Mouse (Mus musculus) neural tube, embryonic 15.5 days (tissue): ENCODE results near the gene Heg1. TPM values are rescaled to one million over a fixed set of nuclear protein-coding genes. Genes with fewer than 3 reads are reported as not detected.

ENCODE experiments used
- ATAC-seq: fragments of 200-750 bp; cut with Nextera tagmentation; 2 replicates; pipeline ENCODE4 v1.8.0; 2017; ENCODE audit warnings: mild to moderate bottlenecking, moderate TSS enrichment, moderate library complexity; ENCODE audit not compliant: low FRiP score
- H3K27ac ChIP-seq: fragments of 300-500 bp; sonication (generic); replicated peaks from 2 replicates; pipeline ENCODE4 v1.5.1; 2015; ENCODE audit warnings: mild to moderate bottlenecking, inconsistent platforms
- H3K27me3 ChIP-seq: fragments of 300-500 bp; sonication (generic); replicated peaks from 2 replicates; pipeline ENCODE4 v1.6.1; 2015; ENCODE audit warnings: inconsistent platforms
- H3K36me3 ChIP-seq: fragments of 300-500 bp; sonication (generic); 2 replicates; pipeline ENCODE4 v1.6.1; 2015; ENCODE audit warnings: inconsistent platforms
- H3K4me1 ChIP-seq: fragments of 300-500 bp; sonication (generic); 2 replicates; pipeline ENCODE4 v1.6.1; 2015; ENCODE audit warnings: inconsistent platforms
- H3K4me2 ChIP-seq: fragments of 300-500 bp; sonication (generic); 2 replicates; pipeline ENCODE4 v1.6.1; 2015; ENCODE audit warnings: inconsistent platforms, mild to moderate bottlenecking, moderate library complexity
- H3K4me3 ChIP-seq: fragments of 300-500 bp; sonication (generic); replicated peaks from 2 replicates; pipeline ENCODE4 v1.5.1; 2015; ENCODE audit warnings: mild to moderate bottlenecking, inconsistent platforms
- H3K9ac ChIP-seq: fragments of 300-500 bp; sonication (generic); replicated peaks from 2 replicates; pipeline ENCODE4 v1.6.1; 2015; ENCODE audit warnings: mild to moderate bottlenecking, inconsistent platforms
- H3K9me3 ChIP-seq: fragments of 300-500 bp; sonication (generic); replicated peaks from 2 replicates; pipeline ENCODE4 v1.6.1; 2016; ENCODE audit warnings: inconsistent platforms
- WGBS: fragments of 180-500 bp; shearing (Covaris S2); methylation state at CpG from one replicate; pipeline ENCODE4 v1.1.7; 2015; ENCODE audit warnings: mixed read lengths; 5-methylcytosine and 5-hydroxymethylcytosine counted together
- polyA plus RNA-seq: library from polyadenylated mRNA; unstranded; fragments of >200 nt; fragmentation: Nextera tagmentation; extraction: Ambion mirVana; gene quantifications from 2 replicates; pipeline ENCODE4 v1.2.1, GENCODE M21; 2015

Gene Heg1
- polyA plus RNA-seq, 1 experiment from 2014 or later, result 7.8 TPM

DNA sequence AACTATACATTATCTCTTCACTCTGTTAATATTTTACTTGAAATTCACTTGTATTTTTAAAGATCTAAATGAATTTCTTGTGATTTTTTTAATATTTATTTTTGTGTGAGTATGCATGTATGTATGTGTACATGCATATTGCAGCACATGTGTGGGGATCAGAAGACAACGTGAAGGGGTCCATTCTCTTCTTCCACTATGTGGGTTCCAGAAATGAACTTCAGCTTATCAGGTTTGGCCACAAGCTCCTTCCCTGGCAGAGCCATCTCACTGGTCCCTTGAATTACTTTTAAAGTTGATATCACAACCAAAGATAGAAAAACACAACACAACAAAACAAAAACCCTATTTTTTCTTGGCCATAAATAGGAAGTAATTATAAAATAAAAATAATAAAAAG lies 100.4 kb downstream of the Heg1 start:
- H3K9ac ChIP-seq, result no peak overlapping the region
- H3K36me3 ChIP-seq, result no peaks in the 10 kb centered on the region
- no peaks in the 10 kb centered on the region for H3K27me3 ChIP-seq
- WGBS, result 85% methylated on average over 1 of the region's 1 CpGs
- H3K9me3 ChIP-seq, result no peaks in the 10 kb centered on the region
- no peak for ATAC-seq
- H3K4me1 ChIP-seq, result no peaks in the 10 kb centered on the region
- no peak overlapping the region for H3K4me3 ChIP-seq
- no peak overlapping the region for H3K27ac ChIP-seq
- no peak overlapping the region for H3K4me2 ChIP-seq

DNA sequence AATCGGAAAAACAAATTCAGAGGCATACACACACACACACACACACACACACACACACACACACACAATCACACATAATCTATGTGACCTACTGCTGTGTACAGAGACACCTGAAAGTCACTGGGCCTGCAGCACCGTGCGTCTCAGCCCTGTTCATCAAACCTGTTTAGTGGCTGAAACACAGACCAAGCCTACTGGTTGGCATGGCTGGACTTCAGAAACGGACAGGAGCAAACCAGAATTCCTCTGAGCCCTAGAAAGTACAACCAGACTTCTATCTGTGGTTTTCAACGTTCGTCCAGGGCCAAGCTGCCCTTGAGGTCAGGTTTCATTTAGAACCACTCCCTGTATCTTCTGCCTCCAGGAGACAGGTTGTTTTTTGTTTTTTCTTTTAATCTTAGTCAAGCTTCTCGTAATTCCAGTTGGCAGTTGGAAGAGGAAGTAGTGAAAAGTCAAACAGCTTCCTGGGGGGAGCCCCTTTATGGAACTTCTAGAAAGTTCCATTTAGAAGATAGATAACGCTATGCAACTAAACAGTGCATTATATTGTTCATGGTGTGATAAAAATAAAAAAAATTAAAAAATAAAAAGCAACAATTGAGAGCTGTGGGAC lies 101.0 kb downstream of the Heg1 start:
- no peak overlapping the region for H3K4me3 ChIP-seq
- WGBS, result 73% methylated on average over 8 of the region's 8 CpGs
- no peak for ATAC-seq
- no peaks in the 10 kb centered on the region for H3K4me1 ChIP-seq
- no peaks in the 10 kb centered on the region for H3K36me3 ChIP-seq
- no peak overlapping the region for H3K9ac ChIP-seq
- H3K27ac ChIP-seq, result no peak overlapping the region
- H3K4me2 ChIP-seq, result no peak overlapping the region
- no peaks in the 10 kb centered on the region for H3K27me3 ChIP-seq
- H3K9me3 ChIP-seq, result no peaks in the 10 kb centered on the region

DNA sequence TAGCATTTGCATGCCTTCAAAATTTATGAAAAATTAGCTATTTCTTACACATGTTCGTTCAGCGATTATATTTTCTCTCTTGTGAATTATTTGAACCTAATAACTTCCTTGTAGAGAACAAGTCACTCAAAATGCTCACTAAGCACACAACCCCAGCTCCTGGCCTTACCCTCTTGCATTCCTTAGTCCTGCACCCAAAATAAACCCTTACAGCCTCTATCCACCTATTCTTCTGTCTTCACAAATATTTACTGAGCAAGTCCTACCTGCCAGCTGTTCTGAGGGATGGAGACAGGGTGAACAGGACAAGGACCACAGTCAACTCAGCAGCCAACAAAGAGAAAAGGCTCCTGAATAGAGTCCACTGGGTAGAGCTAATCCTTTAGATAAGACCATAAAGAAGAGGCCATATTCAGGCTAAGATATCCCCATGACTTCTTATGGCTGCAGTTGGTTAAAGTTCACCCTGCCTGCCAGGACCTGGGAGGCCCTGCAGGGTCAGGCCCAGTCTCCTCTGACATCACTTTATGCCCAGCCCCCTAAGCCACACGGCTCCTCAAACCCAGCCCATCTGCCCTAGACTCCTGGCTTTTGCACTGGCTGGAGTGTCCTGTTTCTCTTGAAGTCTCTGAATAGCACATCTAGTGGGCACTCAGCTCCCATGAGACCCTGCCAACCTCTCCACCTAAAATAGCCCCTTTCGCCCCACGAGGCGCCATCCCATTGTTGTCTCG lies 102.7 kb downstream of the Heg1 start:
- Histone ChIP-seq H3K36me3 (no peaks in the 10 kb centered on the region), H3K4me3 (no peak overlapping the region), H3K9ac (no peak overlapping the region), H3K27me3 (no peaks in the 10 kb centered on the region), H3K27ac (no peak overlapping the region), H3K9me3 (no peaks in the 10 kb centered on the region), H3K4me1 (no peaks in the 10 kb centered on the region), H3K4me2 (no peak overlapping the region)
- no peak for ATAC-seq
- WGBS, result 71% methylated on average over 7 of the region's 7 CpGs

DNA sequence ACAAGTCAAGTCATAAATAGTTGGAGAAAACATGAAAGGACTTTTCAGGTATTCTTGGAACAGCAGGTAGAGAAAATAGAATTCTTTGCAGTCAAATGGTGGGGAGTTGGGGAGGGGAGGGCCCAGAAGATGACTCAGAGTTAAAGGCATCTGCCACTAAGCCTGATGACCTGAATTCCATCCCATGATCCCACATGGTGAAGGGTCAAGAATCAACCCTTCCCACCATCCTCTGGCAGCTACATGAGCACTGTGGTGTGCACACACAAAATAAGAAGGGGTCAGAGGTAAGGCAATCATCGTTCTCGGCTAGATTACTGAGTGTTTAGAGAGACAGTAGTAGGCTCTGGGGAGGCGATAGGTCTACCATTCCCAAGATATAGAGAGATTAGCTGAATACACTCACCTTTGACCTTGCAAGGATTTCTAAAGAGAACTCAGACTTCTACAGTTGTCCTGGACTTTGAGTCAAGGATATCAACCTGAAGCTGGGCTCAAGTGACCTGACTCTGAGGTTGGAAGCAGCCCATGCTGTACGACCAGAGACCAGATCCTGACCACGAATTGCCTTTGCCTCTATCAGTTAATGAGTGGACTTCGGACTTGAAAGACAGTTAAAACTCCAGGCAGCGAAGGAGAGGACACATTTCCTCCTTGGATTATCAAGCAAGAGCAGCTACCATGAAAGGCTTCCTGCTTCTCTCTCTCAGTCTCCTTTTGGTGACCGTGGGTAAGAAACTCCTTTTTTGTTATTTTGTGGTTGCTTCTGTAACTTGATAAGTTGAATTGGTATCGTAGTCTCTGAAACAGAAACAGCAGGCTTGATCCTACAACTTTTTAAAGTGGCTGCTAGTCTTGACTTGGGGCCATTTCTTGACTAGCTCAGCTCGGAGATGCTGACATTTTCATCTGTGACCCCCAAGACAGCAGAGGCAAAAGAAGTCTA lies 109.9 kb downstream of the Heg1 start, which contains the start of gene Muc13:
Gene Muc13, plus strand, starts transcription at position 192 of the 946 bp plus-strand sequence.
- WGBS, result 91% methylated on average over 10 of the region's 10 CpGs
- no peak within 1 kb of the TSS for H3K4me3 ChIP-seq
- H3K9me3 ChIP-seq, result no peaks in the 10 kb centered on the region
- ATAC-seq, result no peak
- no peak within 1 kb of the TSS for H3K27ac ChIP-seq
- no peaks in the 10 kb centered on the region for H3K4me1 ChIP-seq
- no peak within 1 kb of the TSS for H3K4me2 ChIP-seq
- H3K36me3 ChIP-seq, result no peaks in the 10 kb centered on the region
- no peaks in the 10 kb centered on the region for H3K27me3 ChIP-seq
- H3K9ac ChIP-seq, result no peak within 1 kb of the TSS

DNA sequence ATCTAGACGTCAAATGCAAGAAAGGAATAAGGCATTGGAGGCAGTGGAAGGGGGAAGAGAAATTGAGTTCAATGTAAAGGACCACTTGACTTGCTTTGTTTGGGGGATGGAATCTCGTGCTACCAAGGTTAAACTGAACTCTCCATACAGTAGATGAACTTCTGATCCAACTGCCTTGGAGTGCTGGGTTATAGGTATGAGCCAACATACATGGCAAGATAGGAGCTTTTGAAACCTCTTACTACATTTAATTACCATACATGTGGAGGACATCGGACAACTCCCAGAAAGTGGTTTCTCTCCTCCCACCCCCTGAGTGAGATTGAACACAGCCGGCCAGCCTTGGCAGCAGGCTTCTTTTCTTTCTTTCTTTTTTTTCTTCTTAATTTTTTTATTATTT lies 110.9 kb downstream of the Heg1 start:
- Histone ChIP-seq H3K9ac (no peak overlapping the region), H3K4me2 (no peak overlapping the region), H3K36me3 (no peaks in the 10 kb centered on the region), H3K4me1 (no peaks in the 10 kb centered on the region), H3K27me3 (no peaks in the 10 kb centered on the region), H3K9me3 (no peaks in the 10 kb centered on the region), H3K4me3 (no peak overlapping the region), H3K27ac (no peak overlapping the region)
- ATAC-seq, result no peak
- WGBS, result 80% methylated on average over 4 of the region's 4 CpGs

DNA sequence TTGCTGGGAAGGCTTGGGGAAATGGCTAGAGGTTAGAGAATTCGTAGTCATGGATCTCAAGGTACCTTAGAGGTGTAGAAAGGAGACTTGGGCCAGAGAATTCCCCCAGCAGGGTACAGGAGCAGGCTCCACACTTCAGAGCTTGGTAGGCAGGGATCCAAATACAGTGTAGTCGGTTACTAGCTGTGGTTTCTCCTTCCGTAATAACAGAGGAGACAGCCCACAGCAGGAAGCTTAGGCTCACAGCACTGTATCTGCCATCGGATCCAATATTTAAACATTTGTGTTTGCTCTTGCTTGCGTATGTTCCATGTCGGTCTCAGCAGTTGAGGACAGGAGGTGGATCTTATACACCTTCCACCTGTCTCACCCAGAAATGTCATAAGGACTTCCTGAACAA lies 111.7 kb downstream of the Heg1 start:
- H3K4me2 ChIP-seq, result no peak overlapping the region
- no peak overlapping the region for H3K27ac ChIP-seq
- no peak for ATAC-seq
- H3K9me3 ChIP-seq, result no peaks in the 10 kb centered on the region
- no peak overlapping the region for H3K9ac ChIP-seq
- 87% methylated on average over 6 of the region's 6 CpGs for WGBS
- no peaks in the 10 kb centered on the region for H3K4me1 ChIP-seq
- H3K27me3 ChIP-seq, result no peaks in the 10 kb centered on the region
- no peak overlapping the region for H3K4me3 ChIP-seq
- no peaks in the 10 kb centered on the region for H3K36me3 ChIP-seq

DNA sequence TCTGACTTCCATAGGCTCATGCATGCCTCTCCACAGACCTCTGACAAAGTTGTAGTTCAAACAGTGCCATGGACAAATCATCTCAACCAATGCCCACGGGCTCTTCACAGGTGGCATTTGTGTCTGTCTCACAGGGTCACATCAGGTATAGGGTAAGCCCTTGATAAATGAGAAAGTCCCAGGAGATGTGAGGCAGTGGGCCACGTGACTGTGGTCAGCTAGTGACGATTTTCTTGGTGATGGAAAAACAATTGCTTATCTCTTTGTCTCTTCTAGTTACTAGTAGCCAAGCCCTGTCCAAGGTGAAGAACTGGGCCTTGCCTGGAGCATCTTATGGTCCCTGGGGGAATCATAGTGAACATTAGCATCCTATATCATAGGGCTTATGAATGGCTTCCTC lies 112.6 kb downstream of the Heg1 start:
- no peaks in the 10 kb centered on the region for H3K4me1 ChIP-seq
- H3K4me2 ChIP-seq, result no peak overlapping the region
- WGBS, result 88% methylated on average over 3 of the region's 3 CpGs
- no peak overlapping the region for H3K4me3 ChIP-seq
- no peaks in the 10 kb centered on the region for H3K27me3 ChIP-seq
- no peak overlapping the region for H3K27ac ChIP-seq
- H3K36me3 ChIP-seq, result no peaks in the 10 kb centered on the region
- no peak for ATAC-seq
- H3K9ac ChIP-seq, result no peak overlapping the region
- H3K9me3 ChIP-seq, result no peaks in the 10 kb centered on the region

DNA sequence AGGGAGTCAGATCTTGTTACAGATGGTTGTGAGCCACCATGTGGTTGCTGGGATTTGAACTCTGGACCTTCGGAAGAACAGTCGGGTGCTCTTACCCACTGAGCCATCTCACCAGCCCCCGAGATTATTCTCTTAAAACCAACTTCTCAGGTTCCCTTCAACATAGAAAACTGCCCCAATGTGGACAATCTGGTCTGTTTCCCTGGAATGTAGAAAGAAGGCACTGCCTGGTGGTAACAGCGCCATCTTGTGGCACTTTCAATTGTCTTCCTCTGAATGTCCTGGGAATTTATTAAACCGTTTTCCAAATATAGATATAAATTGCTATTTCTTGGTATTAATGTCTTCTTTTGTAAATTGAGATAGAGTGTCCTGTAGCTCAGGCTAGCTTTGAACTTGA lies 113.7 kb downstream of the Heg1 start:
- no peaks in the 10 kb centered on the region for H3K27me3 ChIP-seq
- H3K9ac ChIP-seq, result no peak overlapping the region
- H3K36me3 ChIP-seq, result no peaks in the 10 kb centered on the region
- H3K4me3 ChIP-seq, result no peak overlapping the region
- ATAC-seq, result no peak
- no peaks in the 10 kb centered on the region for H3K4me1 ChIP-seq
- no peak overlapping the region for H3K27ac ChIP-seq
- 52% methylated on average over 5 of the region's 5 CpGs for WGBS
- no peak overlapping the region for H3K4me2 ChIP-seq
- no peaks in the 10 kb centered on the region for H3K9me3 ChIP-seq

DNA sequence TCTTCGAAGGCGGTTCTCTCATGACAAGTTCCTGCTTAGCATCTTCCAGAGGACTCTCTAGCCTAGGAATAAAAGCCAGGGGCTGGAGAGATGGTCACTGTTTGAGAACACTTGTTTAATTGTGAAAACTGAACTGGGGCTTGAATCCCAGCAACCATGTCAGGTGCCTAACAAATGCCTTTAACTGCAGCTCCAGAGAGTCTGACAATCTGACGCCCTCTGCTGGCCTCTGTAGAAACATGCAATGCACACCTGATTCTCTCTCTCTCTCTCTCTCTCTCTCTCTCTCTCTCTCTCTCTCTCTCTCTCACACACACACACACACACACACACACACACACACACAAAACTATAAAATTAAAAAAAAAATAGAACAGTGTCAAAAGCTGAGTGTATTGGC lies 125.8 kb downstream of the Heg1 start:
- Histone ChIP-seq H3K4me1 (no peaks in the 10 kb centered on the region), H3K27ac (no peak overlapping the region), H3K36me3 (no peaks in the 10 kb centered on the region), H3K9me3 (no peaks in the 10 kb centered on the region), H3K4me2 (no peak overlapping the region), H3K27me3 (no peaks in the 10 kb centered on the region), H3K4me3 (no peak overlapping the region), H3K9ac (no peak overlapping the region)
- 69% methylated on average over 3 of the region's 3 CpGs for WGBS
- no peak for ATAC-seq

DNA sequence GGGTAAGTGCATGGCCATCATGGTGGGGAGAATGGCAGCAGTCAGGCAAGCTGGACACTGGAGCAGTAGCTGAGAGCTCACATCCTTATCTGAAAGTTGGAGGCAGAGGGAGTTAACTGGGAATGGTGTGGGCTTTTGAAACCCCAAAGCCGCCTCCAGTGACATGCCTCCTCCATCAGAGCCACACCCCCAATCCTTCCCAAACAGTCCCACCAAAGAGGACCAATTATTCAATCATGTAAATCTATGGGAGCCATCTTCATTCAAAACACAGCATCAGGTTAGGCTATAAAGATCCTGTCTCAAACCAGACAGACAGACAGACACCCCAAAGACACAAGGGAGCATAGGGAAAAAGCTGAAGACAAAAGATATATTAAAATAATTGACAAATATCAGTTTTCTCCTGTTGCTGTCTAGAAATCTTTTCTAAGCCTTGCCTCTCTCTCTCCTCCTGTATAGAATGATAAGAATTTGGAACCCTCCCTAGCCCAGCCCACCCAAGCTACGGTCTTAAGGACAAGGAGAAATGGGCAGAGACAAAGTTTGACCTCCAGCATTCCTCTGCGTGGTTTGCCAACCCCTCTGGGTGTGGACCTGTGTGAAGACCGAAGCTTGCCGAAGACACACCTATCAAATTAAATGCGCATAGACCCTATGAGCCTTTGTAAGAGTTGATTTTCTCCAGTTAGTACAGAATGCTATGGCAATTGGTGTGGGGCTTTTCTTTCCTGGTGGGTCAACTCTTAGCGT lies 134.4 kb downstream of the Heg1 start:
- ATAC-seq, result no peak
- Histone ChIP-seq H3K27ac (no peak overlapping the region), H3K9me3 (no peaks in the 10 kb centered on the region), H3K4me1 (no peaks in the 10 kb centered on the region), H3K36me3 (no peaks in the 10 kb centered on the region), H3K4me3 (no peak overlapping the region), H3K4me2 (no peak overlapping the region), H3K27me3 (peaks cover 5% of the 10 kb centered on the region; the same call in 1 of the 2 replicates), H3K9ac (no peak overlapping the region)
- 87% methylated on average over 7 of the region's 7 CpGs for WGBS
